Mouse (Mus musculus): ENCODE results near the gene Nle1.
"Not testable (repeated sequence)": the region's sequence is repeated elsewhere in the genome, so short reads cannot be mapped to it uniquely, and the experiment has no call there.

Gene Nle1

DNA sequence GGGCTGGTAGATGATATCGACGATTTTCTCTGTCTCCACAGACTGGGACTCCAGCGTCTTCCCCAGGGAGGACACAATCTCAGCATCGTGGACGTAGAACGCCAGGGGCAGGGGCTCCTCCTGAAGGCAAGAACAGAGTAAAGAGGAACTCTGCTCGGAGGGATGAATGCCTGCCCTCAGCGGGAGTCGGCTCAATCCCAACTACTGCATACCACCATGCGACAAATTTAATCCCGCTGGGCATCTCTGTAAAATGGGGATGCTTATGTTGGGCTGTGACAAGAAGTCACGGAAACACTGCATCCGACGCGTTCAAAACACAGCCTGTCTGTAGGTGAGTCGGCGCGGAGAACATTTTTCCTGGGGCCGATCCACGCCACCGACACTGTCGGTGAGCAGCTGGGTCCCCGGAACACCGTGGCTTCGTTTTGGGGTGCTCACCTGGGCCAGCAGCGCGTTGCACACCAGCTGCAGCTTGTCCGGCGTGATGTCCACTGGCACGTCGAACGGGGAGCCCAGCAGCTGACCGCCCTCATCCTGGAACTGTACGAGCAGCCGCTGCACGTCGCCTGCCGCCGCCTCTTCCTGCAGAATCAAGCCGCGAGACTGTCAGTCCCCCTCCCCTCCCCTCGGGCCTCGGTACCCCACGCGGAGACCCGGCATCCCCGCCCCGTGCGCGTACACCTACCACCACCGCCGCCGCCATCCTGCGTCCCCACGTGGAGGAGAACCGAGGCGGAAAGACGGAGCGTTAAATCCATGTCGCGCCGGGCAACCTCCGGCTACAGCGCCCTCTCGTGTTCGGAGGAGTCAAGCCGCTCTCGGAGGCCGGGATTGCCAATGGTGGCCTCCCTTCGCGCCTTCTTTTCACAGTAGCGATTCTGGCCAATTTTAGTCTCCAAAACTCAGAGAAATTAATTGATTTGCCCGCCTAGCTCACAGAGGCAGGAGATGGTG, at the start of gene Nle1:
Gene Nle1, minus strand, starts transcription at position 761 of the 957 bp plus-strand sequence.
- DNase-seq (ENCODE audit: extremely low read depth, insufficient read length, low spot score) = peak; percentile 88

GRCm38 (mm10) chr11:82956925-82957324, 48.7 kb upstream of the Nle1 start:
- DNase-seq (ENCODE audit: extremely low read depth, insufficient read length, low spot score) = no peak

- DNase-seq (ENCODE audit: extremely low read depth, insufficient read length, low spot score) = no peak
These were observed 46.4 kb upstream of the Nle1 start for GRCm38 (mm10) chr11:82954631-82955030.

GRCm38 (mm10) chr11:82952612-82953542, 44.7 kb upstream of the Nle1 start:
- DNase-seq (ENCODE audit: extremely low read depth, insufficient read length, low spot score) = no peak

DNA sequence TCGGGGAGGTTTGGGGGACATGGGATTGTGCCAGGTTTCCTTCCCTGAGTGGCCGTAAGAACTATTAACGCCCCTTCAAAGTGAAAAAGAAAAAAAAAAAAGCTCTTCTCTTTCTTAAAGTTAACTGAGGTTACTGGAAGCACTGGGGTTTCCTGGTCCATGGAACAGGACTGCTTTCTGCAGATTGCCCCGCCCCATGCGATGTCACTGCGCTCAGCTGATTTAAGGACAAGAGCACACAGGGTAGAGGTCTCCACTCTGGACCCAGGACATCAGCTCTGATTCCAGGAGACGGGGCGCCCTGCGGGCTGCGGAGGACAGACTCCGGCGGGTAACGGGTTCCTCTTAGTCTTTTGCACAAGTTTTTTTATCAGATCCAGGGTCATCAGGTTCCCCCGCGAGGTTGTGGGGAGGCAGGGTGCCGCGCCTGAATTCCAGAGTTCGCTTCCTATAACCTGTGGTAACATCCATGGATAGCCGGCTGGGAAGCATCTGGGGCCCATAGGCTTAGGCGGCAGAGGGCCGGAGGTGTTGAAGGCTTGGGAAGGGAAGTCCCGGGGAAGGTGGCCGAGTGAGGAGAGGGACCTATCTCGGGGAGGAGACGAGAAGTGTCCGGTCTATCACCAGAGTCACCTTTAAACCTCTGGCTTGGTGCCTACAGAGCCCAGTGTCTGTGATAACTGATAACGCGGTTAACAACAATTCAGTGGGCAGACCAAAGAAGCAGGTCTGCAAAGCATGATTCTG, 43.8 kb upstream of the Nle1 start:
- no peak for DNase-seq (ENCODE audit: extremely low read depth, insufficient read length, low spot score)

DNA sequence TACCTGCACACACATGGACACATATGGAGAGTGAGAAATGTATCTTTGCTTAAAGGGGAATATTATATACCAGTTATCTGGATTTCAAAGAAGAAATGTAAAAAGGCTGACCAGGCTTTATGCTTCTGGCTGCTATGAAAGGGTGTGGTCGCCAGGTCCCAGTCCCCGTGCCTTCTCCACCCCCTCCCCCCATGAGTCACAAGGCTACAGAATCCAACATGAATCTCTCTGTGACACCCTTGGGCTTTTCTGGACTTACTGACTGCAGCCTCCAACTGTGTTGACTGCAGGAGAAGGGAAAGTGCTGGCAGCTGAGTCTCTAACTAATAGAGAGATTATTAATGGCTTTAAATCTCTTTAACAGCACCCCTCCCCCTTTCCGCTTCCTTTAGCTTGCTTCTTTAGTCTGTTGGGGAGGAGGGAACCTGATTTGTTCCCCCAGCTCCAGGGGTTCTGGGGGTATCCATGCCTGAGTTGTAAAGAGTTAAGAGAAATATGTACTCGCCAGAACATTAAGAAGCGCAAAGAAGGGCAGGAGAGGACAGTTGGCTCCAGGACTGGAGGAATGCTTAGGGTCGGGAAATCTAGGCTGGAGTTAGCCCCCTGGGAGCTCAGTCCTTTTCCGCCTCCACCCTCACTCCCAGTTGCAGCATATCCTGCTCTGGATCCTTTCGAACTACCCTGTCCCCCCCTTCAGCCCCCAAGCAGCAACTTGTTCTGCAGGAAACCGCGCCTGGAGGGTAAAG, 42.7 kb upstream of the Nle1 start, which contains the start of gene Slfn5:
Gene Slfn5, plus strand, starts transcription at position 614 of the 746 bp plus-strand sequence.
- DNase-seq (ENCODE audit: extremely low read depth, insufficient read length, low spot score) = no peak

DNA sequence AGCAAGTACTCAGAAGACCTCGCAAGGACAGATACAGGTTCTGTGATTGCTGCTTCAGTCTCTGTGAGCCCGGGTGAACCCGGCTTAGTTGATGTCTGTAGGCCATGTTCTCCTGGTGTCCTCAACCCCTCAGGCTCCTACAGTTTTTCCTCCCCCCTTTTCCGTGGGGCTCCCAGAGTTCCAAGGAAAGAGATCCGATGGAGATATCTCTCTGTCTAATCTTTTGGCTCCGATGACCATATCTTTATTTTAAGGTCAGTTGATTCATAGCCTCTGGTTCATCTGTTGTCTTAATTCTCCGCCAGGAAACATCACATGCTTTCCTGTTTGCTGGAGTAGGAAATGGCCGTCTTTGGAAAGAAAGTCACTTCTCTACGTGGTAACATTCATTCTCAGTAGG, 40.8 kb upstream of the Nle1 start:
- no peak for DNase-seq (ENCODE audit: extremely low read depth, insufficient read length, low spot score)

DNA sequence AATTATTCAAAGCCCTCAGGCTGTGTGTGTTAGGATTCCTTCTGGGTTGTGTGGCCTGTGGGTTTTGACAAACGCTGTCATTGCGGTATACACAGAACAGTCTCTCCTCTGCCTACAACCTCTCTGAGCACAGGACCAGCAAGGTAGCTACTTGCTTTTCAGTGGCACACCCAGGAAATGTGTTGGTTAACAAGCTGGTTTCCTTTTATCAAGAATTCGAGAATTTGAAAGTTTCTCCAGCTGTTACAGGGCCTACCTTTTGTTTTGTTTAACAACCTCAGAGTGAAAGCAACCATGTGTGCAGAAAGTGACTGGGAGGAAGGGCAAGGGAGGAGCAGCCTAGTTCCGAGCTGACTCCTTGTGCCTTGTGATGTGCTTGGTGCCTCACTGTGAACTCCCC, 39.2 kb upstream of the Nle1 start:
- DNase-seq (ENCODE audit: extremely low read depth, insufficient read length, low spot score) = no peak

GRCm38 (mm10) chr11:82945636-82946035, 37.4 kb upstream of the Nle1 start:
- DNase-seq (ENCODE audit: extremely low read depth, insufficient read length, low spot score) = peak; percentile 30

- DNase-seq (ENCODE audit: extremely low read depth, insufficient read length, low spot score) = peak; percentile 29
These were observed 35.1 kb upstream of the Nle1 start for GRCm38 (mm10) chr11:82943336-82943735.

DNA sequence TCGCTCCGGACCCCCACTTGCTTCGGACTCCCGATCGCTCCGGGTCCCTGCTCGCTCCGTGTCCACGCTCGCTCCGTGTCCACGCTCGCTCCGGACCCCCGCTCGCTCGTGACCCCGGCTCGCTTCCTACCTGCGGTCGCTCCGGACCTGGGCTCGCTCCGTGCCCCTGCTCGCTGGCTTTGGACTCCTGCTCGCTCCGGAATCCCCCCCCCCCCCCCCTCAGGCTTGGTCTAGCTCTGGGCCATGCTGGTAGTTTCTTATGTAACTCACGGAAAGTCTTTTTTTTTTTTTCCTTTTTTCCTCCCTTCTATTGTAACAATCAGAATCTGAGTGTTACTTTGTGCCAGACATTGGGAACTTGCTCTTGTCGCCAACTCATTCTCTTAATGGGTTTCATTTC, 25.0 kb upstream of the Nle1 start:
- DNase-seq (ENCODE audit: extremely low read depth, insufficient read length, low spot score) = no peak

DNA sequence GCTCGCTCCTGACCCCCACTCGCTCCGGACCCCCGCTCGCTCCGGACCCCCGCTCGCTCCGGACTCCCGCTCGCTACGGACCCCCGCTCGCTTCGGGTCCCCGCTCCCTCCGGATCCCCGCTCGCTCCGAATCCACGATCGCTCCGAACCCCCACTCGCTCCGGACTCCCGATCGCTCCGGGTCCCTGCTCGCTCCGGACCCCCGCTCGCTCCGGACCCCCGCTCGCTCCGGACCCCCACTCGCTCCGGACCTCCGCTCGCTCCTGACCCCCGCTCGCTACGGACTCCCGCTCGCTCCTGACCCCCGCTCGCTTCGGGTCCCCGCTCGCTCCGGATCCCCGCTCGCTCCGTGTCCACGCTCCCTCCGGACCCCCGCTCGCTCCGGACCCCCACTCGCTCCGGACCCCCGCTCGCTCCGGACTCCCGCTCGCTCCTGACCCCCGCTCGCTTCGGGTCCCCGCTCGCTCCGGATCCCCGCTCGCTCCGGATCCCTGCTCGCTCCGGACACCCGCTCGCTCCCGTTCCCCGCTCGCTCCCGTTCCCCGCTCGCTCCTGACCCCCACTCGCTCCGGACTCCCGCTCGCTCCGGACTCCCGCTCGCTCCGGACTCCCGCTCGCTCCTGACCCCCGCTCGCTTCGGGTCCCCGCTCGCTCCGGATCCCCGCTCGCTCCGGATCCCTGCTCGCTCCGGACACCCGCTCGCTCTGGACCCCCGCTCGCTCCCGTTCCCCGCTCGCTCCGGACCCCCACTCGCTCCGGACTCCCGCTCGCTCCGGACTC, 23.6 kb upstream of the Nle1 start:
- DNase-seq (ENCODE audit: extremely low read depth, insufficient read length, low spot score) = not testable (repeated sequence)

DNA sequence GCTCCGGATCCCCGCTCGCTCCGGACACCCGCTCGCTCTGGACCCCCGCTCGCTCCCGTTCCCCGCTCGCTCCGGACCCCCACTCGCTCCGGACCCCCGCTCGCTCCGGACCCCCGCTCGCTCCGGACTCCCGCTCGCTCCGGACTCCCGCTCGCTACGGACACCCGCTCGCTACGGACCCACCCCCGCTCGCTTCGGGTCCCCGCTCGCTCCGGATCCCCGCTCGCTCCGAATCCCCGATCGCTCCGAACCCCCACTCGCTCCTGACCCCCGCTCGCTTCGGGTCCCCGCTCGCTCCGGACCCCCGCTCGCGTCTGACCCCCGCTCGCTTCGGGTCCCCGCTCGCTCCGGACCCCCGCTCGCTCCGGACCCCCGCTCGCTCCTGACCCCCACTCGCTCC, 22.9 kb upstream of the Nle1 start:
- DNase-seq (ENCODE audit: extremely low read depth, insufficient read length, low spot score) = not testable (repeated sequence)

DNA sequence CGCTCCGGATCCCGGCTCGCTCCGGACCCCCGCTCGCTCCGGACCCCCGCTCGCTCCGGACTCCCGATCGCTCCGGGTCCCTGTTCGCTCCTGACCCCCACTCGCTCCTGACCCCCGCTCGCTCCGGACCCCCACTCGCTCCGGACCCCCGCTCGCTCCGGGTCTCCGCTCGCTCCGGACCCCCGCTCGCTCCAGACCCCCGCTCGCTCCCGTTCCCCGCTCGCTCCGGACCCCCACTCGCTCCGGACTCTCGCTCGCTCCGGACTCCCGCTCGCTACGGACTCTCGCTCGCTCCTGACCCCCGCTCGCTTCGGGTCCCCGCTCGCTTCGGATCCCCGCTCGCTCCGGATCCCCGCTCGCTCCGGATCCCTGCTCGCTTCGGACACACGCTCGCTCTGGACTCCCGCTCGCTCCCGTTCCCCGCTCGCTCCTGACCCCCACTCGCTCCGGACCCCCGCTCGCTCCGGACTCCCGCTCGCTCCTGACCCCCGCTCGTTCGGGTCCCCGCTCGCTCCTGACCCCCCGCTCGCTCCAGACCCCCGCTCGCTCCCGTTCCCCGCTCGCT, 22.3 kb upstream of the Nle1 start:
- not testable (repeated sequence) for DNase-seq (ENCODE audit: extremely low read depth, insufficient read length, low spot score)

- no peak for DNase-seq (ENCODE audit: extremely low read depth, insufficient read length, low spot score)
These were observed 21.4 kb upstream of the Nle1 start for GRCm38 (mm10) chr11:82929633-82929950.

GRCm38 (mm10) chr11:82928897-82929632, 20.9 kb upstream of the Nle1 start:
- DNase-seq (ENCODE audit: extremely low read depth, insufficient read length, low spot score) = no peak

DNA sequence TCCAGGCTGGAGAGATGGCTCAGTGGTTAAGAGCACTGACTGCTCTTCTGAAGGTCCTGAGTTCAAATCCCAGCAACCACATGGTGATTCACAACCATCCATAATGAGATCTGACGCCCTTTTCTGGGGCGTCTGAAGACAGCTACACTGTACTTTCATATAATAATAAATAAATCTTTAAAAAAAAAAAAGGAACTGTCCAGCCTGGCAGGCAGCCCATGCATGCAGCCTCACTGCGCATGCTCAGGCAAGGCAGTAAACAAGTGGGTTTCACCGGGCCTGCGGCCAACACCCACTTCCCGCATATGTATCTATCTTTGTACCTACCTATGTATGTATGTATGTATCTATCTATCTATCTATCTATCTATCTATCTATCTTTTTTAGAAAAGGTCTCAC, 15.7 kb upstream of the Nle1 start:
- DNase-seq (ENCODE audit: extremely low read depth, insufficient read length, low spot score) = not testable (repeated sequence)

DNA sequence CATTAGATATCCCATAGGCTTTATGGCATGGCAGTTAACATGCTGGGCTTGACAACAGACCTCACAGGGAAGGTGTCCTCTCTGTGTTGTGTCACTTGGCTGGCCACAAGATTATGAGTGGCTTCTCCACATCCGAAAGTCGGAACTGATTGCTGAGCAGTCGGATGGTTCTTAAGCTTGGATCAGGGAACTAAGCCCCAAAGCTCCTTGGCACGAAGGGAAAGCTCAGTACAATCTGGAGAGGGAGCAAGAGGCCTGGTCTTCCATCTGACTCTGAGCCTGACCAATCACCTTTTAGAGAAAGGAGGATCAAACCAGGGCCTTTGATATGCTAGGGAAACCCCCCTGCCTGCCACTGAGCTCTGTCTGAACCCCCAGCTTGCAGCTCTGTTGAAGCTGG, 13.5 kb upstream of the Nle1 start:
- no peak for DNase-seq (ENCODE audit: extremely low read depth, insufficient read length, low spot score)

Data from 3134 (cell line).